Mouse (Mus musculus) cerebellum, postnatal 10 days (tissue): ENCODE data around the gene Mrpl48.

ENCODE experiments used
- DNase-seq, 2 experiments: peaks; one replicate each; pipeline ENCODE4 v3.0.0; 2021; ENCODE audit warnings: mixed read lengths in 2 of 2

Gene Mrpl48

DNA sequence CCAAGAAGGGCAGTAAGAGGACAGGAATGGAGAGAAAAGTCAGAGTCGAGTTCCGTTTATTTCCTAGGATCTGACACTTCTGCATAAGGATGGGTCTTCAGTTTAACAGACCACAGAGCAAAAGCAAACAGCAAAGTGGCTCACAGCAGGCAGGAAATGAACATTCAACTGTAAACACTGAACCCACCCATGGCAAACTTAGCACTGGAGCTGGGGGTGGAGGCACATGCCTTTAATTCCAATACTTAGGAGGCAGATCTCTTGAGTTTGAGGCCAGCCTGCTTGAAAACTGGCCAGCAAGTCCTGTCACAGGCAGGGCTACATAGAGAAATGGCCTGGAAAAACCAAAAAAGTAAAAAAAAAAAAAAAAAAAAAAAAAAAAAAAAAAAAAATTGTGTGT lies 74.6 kb downstream of the Mrpl48 start:
- DNase-seq, result no peak

DNA sequence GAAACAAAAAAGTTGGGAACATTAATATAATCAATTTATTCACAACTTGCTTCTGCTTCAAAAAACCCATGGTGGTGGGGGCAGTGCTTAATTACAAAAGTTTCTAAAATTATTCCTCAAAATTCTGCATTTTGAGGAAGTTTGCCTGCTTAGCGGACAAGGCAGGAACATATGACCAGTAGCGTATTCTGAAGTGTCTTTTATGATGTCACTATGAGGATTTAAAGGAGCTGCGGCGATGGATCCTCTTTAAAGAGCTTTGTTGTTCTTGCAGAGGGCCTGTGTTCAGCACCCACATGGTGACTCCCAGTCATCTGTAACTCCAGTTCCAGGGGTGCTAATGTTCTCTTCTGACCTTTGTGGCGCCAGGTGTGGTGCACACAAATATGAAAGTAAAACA lies 77.3 kb downstream of the Mrpl48 start:
- no peak for DNase-seq

DNA sequence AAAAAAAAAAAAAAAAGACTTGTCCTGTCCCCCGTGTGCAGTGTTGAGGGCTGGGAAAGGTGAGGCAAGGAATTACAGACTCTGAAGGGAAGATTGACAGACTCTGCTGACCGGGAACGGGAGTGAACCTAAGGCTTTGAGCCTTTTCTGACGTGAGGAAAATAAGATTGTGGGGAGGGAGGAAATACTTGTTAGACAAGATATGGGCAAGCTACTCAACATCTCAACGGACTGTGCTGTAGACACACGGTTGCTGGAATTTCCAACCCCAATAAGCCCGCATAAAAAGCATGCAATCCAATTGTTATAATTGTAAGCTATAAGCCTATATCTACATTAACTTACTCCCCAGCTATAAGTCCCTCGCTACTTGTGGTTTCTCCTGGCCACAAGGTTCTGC lies 83.4 kb downstream of the Mrpl48 start:
- DNase-seq, result no peak

DNA sequence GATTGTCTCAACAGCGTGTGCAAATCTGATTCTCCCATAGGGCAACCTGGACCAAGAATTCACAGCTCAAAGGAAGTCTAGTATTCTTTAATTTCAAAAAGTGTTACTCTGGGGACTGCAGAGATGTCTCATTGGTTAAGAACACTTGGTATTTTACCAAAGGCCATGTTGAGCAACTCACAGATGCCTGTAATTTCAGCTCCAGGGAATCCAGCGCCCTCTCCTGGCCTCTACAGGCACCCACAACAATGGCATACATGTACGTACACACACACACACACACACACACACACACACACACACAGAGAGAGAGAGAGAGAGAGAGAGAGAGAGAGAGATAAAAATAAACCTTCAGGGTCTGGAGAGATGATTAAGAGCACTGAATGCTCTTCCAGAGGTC lies 85.9 kb downstream of the Mrpl48 start:
- no peak for DNase-seq

DNA sequence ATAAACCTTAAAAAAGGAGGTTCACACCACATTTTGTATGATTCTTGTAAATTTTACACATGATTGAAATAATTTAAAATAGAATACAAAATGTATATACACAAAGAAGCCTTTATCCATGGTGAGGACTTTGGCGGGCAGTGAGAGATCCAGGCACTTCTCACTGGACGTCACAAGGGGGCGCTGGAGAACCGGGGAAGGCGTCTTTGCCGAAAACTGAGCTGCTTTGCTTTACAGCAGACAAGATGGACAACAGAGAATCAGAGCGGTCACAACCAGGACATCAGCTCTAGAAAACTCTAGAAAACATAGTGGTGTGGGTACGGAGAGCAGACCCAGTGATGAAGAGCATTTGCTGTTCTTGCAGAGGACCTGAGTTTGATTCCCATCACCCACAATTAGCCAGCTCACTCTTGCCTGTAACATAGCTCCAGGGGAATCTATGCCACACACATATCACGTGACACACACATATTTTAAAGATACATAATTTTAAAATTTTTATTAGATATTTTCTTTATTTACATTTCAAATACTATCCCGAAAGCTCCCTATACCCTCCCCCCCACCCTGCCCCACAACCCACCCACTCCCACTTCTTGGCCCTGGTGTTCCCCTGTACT lies 87.3 kb downstream of the Mrpl48 start:
- DNase-seq, result peak; percentile 92 to 94

DNA sequence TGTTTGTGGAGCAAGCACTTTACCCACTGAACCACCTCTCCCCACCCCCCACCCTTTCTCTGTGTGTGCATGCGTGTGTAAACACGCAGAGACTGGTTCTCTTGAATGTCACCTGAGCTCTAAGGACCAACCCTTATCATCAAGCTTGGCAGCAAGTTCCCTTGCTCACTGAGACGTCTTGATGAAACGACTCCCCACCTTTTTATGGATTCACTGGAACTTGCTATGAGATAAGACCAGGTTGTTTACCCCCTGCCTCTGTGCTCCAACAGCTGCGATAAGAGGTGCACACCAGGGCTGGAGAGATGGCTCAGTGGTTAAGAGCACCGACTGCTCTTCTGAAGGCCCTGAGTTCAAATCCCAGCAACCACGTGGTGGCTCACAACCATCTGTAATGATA lies 87.9 kb downstream of the Mrpl48 start:
- no peak for DNase-seq

DNA sequence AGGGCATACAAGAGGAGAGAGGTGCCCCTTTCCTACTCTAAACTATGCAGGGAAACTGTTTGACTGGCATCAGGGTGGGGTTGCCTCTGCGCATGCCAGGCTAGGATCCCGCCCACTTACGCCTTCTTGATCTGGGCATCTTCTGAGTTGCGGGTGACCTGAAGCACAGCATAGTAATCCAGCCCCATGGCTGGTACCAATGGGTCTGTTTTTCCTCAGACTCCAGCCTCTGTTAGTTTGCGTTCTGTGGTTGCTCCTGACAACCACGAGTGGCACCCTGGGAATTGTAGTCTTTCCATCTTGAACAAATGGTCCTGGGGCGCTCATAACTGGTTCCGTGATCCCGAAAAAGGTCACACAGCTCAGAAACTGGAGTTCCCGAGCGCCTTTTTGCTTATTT lies 93.5 kb downstream of the Mrpl48 start, which contains the start of gene Dnajb13:
Gene Dnajb13, minus strand, starts transcription at position 388 of the 400 bp plus-strand sequence.
- no peak for DNase-seq

DNA sequence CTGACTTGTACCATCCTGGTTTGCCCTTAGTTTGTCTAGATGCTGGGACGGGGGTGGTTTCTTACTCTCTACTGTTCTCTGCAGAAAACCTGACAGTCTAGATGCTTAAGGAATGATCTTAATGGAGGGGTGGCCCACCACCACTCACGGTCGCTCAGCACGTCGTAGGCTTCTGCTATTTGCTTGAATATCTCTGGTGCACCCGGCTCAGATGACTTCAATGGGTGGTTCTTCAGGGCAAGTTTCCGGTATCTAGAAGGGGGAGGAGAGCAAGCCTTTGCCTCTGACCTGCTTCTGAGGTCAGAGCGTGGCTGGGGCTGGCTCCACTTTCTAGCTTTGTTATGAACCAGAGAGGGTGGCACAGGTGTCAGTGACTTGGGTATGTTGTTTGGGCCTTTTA lies 96.5 kb downstream of the Mrpl48 start:
- no peak for DNase-seq

DNA sequence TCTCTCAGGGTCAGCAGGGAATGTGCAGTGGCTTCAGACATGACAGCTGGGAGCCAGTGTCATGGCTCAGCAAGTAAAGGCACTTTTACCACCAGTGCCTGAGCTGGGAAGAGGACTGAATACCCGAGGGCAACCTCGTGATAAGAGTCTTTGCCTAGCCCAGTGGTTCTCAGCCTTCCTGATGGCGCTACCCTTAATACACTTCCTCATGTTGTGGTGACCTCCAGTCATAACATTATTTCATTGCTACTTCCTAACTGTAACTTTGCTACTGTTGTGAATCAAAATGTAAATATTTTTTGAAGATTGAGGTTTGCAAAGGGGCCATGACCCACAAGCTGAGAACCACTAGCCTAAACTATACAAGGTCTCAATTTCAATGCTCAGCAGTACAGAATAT lies 99.4 kb downstream of the Mrpl48 start:
- DNase-seq, result no peak

DNA sequence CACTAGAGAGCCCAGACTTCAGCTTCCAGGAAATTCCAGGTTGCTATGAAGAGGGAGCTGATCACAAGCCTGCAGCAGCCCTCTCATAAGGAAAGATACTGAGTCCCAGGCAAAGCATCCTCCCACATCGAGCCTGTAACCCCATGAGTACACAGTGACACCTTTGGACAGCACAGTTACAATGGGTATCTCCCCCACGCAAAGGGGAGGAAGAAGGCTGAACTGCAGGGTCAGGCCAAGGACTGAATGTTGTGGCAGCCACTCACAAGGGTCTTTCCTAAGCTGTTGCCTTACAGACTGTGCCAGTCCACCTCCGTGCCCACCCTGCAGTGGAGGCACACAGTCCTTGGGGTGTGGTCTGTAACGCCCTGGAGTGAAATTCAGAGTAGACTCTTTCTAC lies 101.6 kb downstream of the Mrpl48 start:
- DNase-seq, result no peak

DNA sequence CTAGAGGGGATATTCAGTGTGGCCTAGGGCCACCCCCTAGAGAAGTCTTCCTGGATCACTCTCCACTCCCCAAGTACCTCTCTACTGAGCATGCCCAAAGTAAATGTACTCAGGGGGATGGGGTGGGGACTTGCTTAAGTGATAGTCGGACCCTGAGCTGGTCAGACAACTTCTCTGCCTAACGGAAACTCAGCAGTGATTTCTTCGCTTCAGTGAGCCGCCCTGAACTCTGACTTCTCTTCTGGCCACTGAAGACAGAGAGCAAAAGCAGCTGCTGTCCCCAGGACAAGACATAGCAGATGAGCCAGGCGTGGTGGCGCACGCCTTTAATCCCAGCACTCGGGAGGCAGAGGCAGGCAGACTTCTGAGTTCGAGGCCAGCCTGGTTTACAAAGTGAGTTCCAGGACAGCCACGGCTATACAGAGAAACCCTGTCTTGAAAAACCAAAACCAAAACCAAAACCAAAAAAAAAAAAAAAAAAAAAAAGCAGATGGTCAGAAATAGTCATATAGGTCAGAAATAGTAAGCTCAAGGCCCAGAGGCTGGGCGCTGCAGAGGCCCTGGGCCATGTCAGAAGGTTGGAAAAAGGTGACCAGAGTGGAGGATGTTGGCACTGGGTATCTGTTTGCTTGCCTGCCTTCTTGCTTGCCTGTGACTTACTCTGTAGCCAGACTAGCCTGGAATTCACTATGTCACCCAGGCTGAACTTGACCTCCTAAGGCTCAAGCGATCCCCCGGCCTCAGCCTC lies 103.2 kb downstream of the Mrpl48 start:
- DNase-seq, result no peak

DNA sequence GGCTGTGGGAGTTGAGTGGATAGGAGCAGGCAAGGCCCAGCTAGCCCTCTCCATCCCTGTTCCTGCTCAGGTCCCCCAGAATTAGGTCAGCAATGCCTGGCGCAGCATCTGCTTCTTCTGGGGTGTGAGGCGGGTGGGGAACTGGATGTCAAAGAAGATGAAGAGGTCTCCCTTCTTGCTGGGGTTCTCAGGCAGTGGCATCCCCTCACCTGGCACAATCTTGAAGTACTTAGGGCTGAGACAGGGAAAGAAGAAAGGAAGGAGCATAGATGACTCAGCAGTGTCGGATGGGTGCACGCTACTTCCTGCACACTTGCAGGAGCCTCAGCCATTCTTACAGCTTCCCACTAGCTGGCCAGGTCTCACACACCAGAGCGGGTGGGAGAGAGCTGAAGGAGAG lies 105.0 kb downstream of the Mrpl48 start:
- no peak for DNase-seq

DNA sequence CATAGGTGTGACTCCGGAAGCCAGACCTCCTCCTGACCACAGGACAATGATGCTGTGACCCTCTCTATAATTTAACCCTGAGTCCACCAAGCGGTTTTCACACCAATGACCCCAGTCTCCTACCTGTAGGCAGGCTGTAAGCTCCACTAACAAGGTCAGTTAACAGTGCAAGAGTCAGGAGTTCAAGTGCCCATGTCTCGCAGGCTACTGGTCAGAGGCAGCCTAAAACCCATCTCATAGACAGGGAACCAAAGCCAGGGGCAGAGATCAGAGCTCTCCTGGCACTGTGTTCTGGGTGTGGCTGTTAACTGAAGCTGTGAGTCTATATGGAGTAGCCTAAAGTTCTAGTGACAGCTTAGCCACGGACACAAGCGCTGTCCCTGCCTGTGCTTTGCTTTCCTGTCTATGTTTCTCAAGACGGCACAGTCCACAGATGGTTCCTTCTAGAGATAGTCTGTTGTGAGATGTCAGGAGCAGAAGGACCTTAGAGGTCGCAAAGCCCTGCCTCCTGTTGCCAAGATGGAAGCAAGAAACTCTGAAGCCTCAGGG lies 105.7 kb downstream of the Mrpl48 start:
- DNase-seq, result no peak

DNA sequence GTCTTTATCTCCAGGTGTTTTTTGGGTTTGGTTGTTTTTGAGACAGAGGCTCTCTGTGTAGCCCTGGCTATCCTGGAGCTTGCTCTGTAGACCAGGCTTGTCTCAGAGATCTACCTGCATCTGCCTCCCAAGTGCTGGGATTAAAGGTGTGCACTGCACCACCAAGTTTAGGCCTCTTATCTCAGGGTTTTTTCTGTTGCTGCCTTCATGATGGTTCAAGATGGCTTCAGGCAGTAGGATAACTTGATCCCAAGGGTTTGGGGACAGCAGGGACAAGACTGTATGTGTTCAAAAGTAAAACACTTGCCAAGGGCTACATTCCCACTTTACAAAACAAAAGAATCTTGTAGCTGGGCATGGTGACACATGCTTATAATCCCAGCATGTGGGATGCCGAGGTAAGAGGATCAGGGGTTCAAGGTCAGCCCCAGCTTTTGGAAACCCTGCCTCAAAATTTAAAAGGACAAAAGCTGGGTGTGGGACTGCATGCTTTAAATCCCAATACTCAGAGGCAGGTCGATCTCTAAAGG lies 106.2 kb downstream of the Mrpl48 start:
- DNase-seq, result no peak

DNA sequence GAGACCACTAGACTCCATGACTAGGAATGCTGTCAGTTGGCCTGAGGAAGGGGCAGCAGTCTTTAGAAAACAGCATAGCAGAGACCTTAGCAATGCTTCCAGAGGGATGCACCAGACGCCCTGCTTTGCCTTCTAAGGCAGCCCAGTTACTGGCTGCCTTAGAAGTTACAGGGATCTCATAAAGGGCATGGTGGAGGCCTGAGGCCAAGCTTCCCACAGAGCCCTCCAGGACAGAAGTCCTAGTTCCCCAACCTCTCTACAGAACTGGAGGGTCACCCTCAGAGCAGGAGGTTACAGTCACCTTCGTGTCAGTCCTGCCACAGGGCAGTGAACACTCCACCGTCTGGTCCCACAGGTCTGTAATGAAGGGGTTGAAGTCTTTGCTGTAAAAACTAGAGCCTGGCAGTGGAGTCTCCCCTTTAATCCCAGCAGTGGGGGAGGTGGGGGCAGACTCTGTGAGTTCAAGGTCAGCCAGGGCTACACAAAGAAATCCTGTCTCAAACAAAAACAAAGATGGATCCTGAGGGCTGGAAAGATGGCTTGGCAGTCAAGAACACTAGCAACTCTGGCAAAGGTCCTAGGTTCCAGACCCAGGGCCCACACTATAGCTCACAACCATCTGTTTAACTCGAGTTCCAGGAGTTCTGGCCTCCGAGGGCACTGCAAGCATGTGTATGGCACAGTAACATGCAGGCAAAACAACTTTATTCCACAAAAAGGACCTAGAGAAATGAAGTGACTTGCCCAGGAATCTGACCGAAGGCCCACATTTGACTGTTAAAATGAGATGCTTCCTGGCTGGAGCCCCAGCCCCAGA lies 106.9 kb downstream of the Mrpl48 start:
- DNase-seq, result no peak

DNA sequence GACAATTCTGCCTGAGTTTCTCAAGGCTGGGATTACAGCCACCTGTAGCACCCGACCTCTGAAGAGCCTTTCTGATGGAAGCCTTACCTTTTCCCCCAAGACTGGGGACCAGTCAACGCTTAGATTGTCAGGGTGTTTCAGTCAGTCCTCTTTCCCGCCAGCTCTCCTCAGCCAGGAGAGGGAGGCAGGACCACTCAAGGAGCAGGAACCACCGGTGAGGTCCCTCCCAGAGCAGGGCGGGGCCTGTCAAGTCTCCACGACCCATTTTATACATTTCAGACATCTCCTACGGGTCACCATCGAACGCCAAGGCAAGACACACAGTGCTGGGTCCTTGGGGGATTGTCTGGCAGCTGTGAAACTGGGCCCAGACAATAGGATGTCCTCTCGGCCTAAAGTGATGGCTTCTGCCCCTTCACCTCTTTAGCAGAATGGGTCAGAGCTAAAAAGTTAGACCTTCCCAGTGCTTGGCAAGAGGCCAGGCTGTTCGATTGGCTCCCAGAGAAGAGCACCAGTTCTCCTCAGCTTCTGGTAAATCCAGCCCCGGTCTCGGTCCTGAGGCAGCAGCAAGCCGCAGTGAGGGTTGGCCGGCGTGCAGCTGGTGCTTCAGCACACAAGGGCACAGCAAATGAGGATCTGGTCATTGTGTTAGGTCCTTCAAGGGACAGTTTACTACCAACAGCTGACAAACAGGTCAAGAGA lies 107.7 kb downstream of the Mrpl48 start:
- DNase-seq, result peak in 1 of 2 experiments; percentile 31

DNA sequence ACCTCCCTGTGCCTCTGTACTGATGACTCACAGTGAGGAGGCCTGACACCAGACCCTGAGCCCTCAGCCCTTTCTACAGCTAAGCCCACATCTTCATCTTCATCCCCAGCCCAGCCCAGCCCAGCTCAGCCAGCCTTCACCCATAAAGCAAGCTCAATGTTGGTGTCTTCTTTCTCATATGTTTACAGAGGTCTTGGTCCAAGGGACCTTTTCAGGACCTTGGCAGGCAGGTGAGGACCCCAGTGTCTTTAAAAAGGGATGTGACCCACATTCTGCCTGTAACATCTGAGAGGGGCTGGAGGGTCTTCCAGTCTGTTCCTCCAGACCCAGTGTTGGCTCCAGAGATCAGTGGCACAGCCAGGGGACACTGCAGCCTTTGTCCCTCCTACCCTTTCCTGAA lies 108.6 kb downstream of the Mrpl48 start:
- no peak for DNase-seq

DNA sequence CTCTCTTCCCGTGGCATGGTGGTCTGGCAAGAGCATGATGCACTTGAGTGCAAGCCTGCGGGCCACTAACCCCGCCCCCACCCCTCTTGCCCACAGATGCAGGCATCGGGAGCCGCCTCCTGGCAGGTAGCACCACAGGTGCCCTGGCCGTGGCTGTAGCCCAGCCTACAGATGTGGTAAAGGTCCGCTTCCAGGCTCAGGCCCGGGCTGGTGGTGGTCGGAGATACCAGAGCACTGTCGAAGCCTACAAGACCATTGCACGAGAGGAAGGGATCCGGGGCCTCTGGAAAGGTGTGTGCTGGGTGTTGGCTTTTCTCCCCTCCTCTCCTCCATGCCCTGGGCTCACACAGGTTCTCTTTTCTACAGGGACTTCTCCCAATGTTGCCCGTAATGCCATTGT lies 110.1 kb downstream of the Mrpl48 start:
- no peak for DNase-seq

DNA sequence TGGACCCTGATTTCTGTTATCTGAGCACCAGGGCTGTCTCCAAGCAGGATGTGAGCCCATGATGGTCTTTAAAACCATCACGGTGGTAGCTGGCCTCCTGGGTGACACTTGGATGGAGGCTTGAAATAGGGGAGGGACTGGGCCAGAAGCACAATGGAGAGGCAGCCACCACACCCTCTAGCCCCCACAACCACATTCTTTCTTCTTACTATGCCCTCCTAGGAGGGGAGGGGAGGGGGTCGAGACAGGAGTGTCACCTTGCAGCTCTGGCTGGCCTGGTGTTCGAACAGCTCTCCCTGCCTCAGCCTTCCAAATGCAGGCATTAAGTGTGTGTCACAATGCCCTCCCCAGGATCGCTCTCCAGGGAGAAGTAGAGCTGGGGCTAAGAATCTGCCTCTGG lies 110.7 kb downstream of the Mrpl48 start:
- DNase-seq, result no peak

DNA sequence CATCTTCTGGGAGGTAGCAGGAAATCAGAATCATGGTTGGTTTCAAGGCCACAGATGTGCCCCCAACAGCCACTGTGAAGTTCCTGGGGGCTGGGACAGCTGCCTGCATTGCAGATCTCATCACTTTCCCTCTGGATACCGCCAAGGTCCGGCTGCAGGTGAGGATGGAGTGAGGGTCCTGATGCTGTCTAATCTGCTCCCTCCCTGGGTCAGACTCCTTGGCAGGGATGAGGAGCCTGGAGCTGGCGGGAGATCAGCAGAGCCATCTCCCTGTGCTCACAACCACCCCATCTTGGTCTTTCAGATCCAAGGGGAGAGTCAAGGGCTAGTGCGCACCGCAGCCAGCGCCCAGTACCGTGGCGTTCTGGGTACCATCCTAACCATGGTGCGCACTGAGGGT lies 111.3 kb downstream of the Mrpl48 start:
- DNase-seq, result no peak

DNA sequence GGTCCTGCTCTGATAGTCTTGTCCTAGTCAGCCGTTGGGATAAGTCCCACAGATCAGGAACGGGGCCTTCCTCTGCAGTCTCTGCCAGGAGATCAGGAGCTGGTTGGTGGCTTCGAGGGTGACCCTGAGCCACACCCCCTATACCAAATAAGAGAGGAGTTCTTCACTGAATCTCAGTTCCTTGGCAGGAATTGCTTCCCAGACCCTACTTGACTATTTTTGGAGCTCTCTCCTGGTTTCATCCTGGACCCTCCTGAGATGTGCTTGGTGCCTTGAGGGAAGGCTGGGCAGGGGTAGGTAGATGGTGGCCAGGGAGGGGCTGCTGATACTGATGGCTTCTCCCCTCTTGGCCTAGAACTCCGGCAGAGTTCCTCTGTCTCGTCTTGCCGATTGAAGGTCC lies 111.7 kb downstream of the Mrpl48 start:
- no peak for DNase-seq
